Mouse (Mus musculus) spleen, postnatal 4 days (tissue): Measurements from ENCODE around the gene Olfr195.
"Not testable (repeated sequence)": the region's sequence is repeated elsewhere in the genome, so short reads cannot be mapped to it uniquely, and the experiment has no call there.

Experiments
- DNase-seq, 2 experiments: peaks; one replicate each; pipeline ENCODE4 v3.0.0; 2022; ENCODE audit warnings: low spot score in 2 of 2

Olfr195 gene

DNA sequence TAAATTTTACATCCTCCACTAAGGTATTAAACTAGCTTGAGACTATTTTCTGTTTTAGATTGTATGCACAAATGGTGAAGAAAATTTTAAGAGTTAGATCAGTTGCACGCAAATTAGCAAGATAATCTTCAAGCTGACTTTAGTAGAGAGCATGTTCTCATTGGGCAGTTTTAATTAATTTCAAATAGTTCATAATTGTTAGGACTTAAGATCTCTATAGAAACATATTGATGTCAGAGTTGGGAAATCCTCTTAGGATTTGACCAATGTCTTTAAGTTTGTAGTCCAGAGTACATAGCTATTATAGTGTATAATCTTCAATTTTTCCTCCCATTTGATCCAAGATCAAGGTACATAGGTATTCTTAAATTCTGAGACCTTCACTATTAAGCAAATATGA is at the start of gene Olfr195:
Gene Olfr195 (plus strand): TSS at position 301 of the 400 bp plus-strand sequence.
- DNase-seq, result no peak

DNA sequence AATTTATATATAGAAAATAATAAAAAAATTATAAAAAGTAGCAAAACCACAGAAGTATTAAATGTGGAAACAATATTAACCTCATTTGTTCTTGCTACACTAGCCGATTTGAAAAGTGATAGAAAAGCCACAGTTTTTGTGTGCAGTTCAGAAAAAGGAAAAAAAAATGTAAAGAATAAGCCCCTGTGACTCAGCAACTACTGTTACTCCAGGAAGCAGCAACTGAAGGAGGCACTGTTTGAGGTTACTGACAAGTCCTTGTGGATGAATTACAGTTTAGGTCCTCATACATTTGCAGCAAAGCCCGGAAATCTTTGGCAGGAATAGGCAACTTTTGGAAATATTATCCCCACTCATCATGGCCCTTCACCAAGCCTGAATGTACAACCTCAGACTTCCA is 41.5 kb upstream of the Olfr195 start:
- DNase-seq, result no peak

DNA sequence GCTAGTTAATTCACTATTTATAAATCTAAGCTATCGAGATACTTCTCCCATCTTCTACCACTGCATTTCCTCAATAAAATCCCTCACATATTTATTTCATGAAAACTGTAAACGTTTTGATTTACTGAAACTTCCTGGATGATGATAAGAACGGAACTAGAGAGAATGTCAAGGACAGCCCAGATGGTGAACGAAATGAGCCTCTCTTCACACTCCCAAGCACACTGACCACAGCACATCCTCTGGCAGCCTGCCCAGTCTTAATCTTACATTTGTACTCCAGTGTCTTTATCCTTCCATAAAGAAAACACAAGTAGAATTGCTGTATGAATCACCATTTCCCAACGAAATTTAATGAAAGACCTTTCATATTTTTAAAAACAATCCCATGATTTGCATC is 38.3 kb upstream of the Olfr195 start:
- DNase-seq, result not testable (repeated sequence)

DNA sequence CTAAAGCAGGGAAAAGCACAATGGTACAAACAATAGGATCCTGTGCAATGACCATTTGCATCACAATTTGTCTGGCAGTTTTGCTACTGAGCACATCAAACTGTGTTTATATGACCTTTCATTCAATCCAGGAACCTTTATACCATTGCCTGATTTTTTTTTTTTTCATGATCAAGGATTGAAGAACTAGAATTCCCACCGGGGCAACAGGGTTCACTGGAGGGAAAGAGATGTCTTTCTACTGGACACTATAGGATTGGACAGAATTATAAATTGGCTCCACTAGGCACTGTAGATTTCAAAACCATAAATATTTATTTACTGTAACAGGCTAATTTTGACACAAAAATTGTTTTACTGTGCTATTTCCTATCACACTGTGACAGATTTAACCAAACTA is 35.1 kb upstream of the Olfr195 start, which contains the start of gene Olfr193:
Gene Olfr193 (minus strand): TSS at position 101 of the 400 bp plus-strand sequence.
- no peak for DNase-seq

DNA sequence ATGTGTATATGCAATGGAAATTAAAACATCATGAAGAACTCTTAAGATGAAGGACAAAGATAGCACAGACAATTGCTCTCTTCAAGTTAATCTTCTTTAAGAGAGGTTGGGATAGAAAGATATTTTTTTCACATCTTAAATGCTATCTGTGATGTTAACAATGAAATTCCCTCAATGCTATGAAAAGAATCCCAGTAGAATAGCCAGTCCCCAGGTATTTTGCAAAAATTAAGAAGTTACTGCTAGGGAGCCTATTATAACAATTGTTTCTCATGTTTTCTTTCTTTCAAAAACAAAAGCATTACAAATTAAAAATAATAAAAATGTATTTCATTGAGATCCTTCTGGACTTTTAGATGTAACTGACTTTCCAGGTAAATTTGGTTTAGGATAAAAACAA is 25.9 kb upstream of the Olfr195 start, which contains the start of gene Olfr194:
Gene Olfr194 (minus strand): TSS at position 101 of the 400 bp plus-strand sequence.
- no peak for DNase-seq

DNA sequence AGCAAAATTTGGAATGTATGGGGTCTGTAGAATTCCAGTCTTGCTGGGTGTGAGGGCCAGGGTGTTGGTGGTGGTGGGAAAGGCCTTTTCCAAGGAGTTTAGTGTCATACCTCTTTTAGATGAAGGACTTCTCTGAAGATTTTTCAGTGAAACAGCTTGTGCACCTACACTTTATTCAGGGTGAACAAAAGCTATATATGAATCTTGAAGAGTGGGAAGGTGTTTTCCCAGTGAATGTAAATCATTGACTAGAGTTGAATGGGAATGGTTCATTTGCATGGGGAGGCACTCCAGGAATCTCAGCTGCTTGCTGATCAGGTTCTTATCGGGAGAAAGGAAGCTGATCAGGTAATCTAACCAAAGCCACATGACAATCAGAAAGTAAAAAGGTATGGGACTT is 16.1 kb upstream of the Olfr195 start:
- DNase-seq, result no peak

DNA sequence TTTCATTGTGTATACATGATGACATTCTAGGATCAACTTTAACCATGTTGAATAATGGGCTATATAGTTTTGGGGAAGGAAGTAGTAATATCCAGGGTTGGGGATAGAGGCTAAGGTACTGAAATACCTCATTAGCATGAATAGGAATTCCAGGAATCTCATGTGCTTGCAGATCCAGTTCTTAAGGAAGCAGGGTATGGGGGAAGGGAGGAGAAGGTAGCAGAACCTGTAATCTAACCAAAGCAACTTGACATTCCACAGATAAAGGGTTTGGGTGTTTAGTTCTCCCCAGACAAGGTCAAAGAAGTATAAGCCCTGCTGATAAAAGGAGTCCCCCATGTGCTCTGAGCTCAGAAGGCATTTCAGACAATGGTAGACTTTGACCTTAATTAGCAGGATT is 5.7 kb upstream of the Olfr195 start:
- DNase-seq, result no peak

DNA sequence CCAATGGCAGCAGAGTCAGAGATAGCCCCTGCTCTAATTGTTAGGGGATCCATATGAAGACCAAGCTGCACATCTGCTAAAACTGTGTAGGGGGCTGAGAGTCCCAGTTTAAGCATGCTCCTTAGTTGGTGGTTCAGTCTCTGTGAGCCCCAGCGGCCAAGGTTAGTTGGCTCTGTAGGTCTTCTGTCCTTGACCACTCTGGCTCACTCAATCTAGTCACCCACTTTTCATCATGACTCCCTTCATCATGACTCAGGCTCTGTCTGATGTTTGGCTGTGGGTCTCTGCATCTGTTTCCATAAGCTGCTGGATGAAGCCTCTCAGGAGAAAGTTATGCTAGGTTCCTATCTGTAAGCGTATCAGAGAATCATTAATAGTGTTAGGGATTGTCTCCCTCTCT is 5.2 kb downstream of the Olfr195 start:
- no peak for DNase-seq

DNA sequence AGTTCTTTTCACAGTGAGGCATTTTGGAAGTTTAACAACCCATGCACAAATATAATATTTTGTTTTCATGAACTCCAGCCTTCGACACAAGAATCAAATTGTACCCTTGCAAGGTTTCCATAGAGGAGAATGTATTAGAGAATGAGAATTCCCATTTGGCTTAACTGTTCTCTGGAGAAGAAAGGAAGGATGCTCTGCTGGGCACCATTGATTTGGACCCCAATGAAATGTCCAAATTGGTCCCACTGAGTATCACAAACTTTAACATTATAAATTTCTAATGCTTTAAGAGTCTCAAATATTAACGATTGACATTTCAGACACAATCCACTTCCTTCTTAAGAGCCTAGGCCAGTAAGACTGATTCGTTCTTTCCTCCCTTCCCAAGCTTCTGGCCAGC is 23.5 kb downstream of the Olfr195 start, which contains the start of gene Olfr196:
Gene Olfr196 (minus strand): TSS at position 101 of the 400 bp plus-strand sequence.
- DNase-seq, result no peak
